Mouse (Mus musculus) myocyte (in vitro differentiated cells): ENCODE data around the gene Gm20388. TPM values are rescaled to one million over a fixed set of nuclear protein-coding genes. Genes with fewer than 3 reads are reported as not detected.

Source experiments
- H3K27me3 ChIP-seq: one replicate; pipeline ENCODE4 v1.6.1; 2011; ENCODE audit not compliant: control insufficient read depth, insufficient read depth, insufficient read length
- H3K36me3 ChIP-seq: one replicate; pipeline ENCODE4 v1.6.1; 2011; ENCODE audit not compliant: control insufficient read depth, insufficient read depth
- H3K4me2 ChIP-seq: one replicate; pipeline ENCODE4 v1.6.1; 2011; ENCODE audit warnings: low read depth, control low read depth
- H3K4me3 ChIP-seq: one replicate; pipeline ENCODE4 v1.5.1; 2011; ENCODE audit warnings: mild to moderate bottlenecking, control low read depth, moderate library complexity
- H3K79me2 ChIP-seq: one replicate; pipeline ENCODE4 v1.6.1; 2011; ENCODE audit not compliant: control insufficient read depth, insufficient read depth
- H3ac ChIP-seq: one replicate; pipeline ENCODE4 v1.6.1; 2011; ENCODE audit not compliant: control insufficient read depth, insufficient read length
- CEBPB ChIP-seq: IDR thresholded peaks from 2 replicates; pipeline ENCODE4 v1.6.1; 2011; ENCODE audit warnings: mild to moderate bottlenecking, moderate library complexity; ENCODE audit not compliant: poor library complexity, insufficient read depth, severe bottlenecking
- E2F4 ChIP-seq: IDR thresholded peaks from one replicate; pipeline ENCODE4 v1.6.1; 2011; ENCODE audit warnings: mild to moderate bottlenecking, control low read depth, moderate library complexity; ENCODE audit not compliant: insufficient read depth
- MAX ChIP-seq: IDR thresholded peaks from one replicate; pipeline ENCODE4 v1.6.1; 2011; ENCODE audit warnings: low read depth, mild to moderate bottlenecking, control low read depth
- MYOD1 ChIP-seq, 3 experiments: IDR thresholded peaks; one replicate each; pipeline ENCODE4 v1.6.1; 2011; ENCODE audit warnings: control low read depth in 2 of 3, low read depth in 2 of 3, mild to moderate bottlenecking in 2 of 3, moderate library complexity in 1 of 3; ENCODE audit not compliant: insufficient read length in 2 of 3, control insufficient read depth in 1 of 3
- MYOG ChIP-seq, 3 experiments: IDR thresholded peaks; one replicate each; pipeline ENCODE4 v1.6.1; 2011; ENCODE audit warnings: control low read depth in 2 of 3, low read depth in 2 of 3, mild to moderate bottlenecking in 2 of 3; ENCODE audit not compliant: insufficient read length in 2 of 3, control insufficient read depth in 1 of 3, insufficient read depth in 1 of 3
- POLR2A ChIP-seq: IDR thresholded peaks from one replicate; pipeline ENCODE4 v1.6.1; 2011; ENCODE audit warnings: low read depth, mild to moderate bottlenecking, control low read depth, moderate library complexity; ENCODE audit not compliant: insufficient read length
- POLR2AphosphoS2 ChIP-seq: IDR thresholded peaks from one replicate; pipeline ENCODE4 v1.6.1; 2011; ENCODE audit warnings: low read depth, control low read depth; ENCODE audit not compliant: insufficient read length
- REST ChIP-seq: IDR thresholded peaks from one replicate; pipeline ENCODE4 v1.6.1; 2011; ENCODE audit warnings: mild to moderate bottlenecking, control low read depth, moderate library complexity; ENCODE audit not compliant: insufficient read depth, insufficient read length
- SRF ChIP-seq: IDR thresholded peaks from one replicate; pipeline ENCODE4 v1.6.1; 2011; ENCODE audit warnings: low read depth; ENCODE audit not compliant: control insufficient read depth, insufficient read length
- TCF12 ChIP-seq: IDR thresholded peaks from one replicate; pipeline ENCODE4 v1.6.1; 2011; ENCODE audit warnings: mild to moderate bottlenecking, control low read depth; ENCODE audit not compliant: poor library complexity, insufficient read depth, severe bottlenecking
- TCF3 ChIP-seq: IDR thresholded peaks from one replicate; pipeline ENCODE4 v1.6.1; 2011; ENCODE audit warnings: low read depth, control low read depth; ENCODE audit not compliant: insufficient read length
- USF1 ChIP-seq: IDR thresholded peaks from one replicate; pipeline ENCODE4 v1.6.1; 2011; ENCODE audit warnings: low read depth, mild to moderate bottlenecking, control low read depth, moderate library complexity
- polyA plus RNA-seq: library from polyadenylated mRNA; unstranded; fragments of >200 nt; fragmentation: generic; extraction: Trizol; gene quantifications from one replicate; pipeline ENCODE4 v1.2.1, GENCODE M21; 2012; ENCODE audit warnings: missing spikeins

Gene Gm20388
- polyA plus RNA-seq, 1 experiment: 15.3 TPM

DNA sequence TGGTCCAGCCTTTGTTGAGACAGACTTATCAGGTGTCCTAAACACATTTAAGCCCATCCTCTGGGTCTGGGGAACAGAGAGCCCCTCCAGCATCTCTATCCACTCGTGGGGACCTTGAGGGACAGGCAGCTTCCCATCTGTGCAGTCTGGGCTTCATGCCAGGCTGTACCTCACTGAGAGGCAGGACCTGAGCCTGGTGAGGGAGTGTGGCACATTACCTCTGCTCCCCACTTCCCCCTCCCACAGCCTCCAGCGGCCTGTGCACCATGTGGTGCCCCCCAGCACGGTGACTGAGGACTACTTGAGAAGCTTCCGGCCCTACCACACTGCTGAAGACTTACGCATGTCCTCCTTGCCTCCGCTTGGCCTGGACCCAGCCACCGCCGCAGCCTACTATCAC, 656.0 kb downstream of the Gm20388 start:
- Histone ChIP-seq H3K36me3 (no peaks in the 10 kb centered on the region), H3K4me3 (no peak overlapping the region), H3K4me2 (no peak overlapping the region), H3K79me2 (no peaks in the 10 kb centered on the region), H3ac (no peak overlapping the region), H3K27me3 (no peaks in the 10 kb centered on the region)
- TF ChIP-seq REST: no peak
- no peak for TF ChIP-seq MYOG (IDR thresholded peaks at IDR 0.05; ENCODE audit: control insufficient read depth in 1 of 3, insufficient read depth in 1 of 3, insufficient read length in 2 of 3, low read depth in 2 of 3)
- no peak for TF ChIP-seq TCF3
- no peak for TF ChIP-seq E2F4
- no peak for TF ChIP-seq CEBPB
- TF ChIP-seq SRF: no peak
- no peak for TF ChIP-seq MYOD1 (IDR thresholded peaks at IDR 0.05; ENCODE audit: control insufficient read depth in 1 of 3, insufficient read length in 2 of 3, low read depth in 2 of 3)
- no peak for TF ChIP-seq USF1
- no peak for TF ChIP-seq MAX
- TF ChIP-seq POLR2A: no peak
- no peak for TF ChIP-seq TCF12

DNA sequence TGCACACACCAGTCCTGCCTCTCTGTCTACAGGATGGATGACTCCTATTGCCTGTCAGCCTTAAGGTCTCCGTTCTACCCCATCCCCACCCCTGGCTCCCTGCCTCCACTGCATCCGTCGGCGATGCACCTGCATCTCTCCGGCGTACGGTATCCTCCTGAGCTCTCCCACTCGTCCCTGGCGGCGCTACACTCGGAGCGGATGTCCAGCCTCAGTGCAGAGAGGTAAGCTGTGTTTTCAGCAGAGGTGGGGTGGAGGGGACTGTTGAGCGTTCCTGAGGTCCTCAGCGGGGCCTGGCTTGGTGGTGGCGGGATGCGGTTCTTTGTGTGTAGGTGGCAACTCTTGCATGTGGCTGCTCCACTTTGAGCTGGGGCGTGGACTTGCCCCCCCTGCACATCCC, 657.1 kb downstream of the Gm20388 start:
- Histone ChIP-seq H3K4me2 (no peak overlapping the region), H3K36me3 (no peaks in the 10 kb centered on the region), H3K27me3 (no peaks in the 10 kb centered on the region), H3ac (no peak overlapping the region), H3K79me2 (no peaks in the 10 kb centered on the region), H3K4me3 (no peak overlapping the region)
- no peak for TF ChIP-seq TCF3
- no peak for TF ChIP-seq REST
- no peak for TF ChIP-seq MYOG (IDR thresholded peaks at IDR 0.05; ENCODE audit: control insufficient read depth in 1 of 3, insufficient read depth in 1 of 3, insufficient read length in 2 of 3, low read depth in 2 of 3)
- no peak for TF ChIP-seq TCF12
- TF ChIP-seq POLR2A: no peak
- no peak for TF ChIP-seq CEBPB
- TF ChIP-seq MAX: no peak
- no peak for TF ChIP-seq POLR2AphosphoS2
- no peak for TF ChIP-seq E2F4
- no peak for TF ChIP-seq USF1
- TF ChIP-seq MYOD1 (IDR thresholded peaks at IDR 0.05; ENCODE audit: control insufficient read depth in 1 of 3, insufficient read length in 2 of 3, low read depth in 2 of 3): no peak
- no peak for TF ChIP-seq SRF

DNA sequence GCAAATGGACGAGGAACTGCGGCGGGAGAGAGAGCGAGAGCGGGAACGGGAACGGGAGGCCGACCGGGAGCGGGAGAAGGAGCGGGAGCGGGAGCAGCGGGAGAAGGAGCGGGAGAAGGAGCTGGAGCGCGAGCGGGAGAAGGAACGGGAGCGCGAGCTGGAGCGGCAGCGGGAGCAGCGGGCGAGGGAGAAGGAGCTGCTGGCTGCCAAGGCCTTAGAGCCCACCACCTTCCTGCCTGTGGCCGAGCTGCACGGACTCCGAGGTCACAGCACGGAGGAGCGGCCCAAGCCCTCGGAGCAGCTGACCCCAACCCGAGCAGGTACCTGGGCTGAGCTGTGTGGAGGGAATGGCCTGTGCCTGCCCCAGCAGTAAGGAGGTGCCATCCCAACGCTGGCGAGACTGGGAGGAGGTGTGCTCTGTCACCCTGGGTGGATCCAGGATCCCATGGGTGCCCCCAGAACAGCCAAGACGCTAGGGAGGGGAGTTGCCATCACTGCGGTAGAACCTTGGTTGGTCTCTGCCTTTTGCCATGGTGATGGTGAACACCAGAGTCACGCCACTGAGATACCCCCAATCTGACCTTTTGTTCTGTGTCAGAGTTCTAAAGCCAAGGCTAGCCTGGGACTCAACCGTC, 657.6 kb downstream of the Gm20388 start:
- Histone ChIP-seq H3K4me2 (no peak overlapping the region), H3K27me3 (no peaks in the 10 kb centered on the region), H3K36me3 (no peaks in the 10 kb centered on the region), H3K4me3 (no peak overlapping the region), H3K79me2 (no peaks in the 10 kb centered on the region), H3ac (no peak overlapping the region)
- TF ChIP-seq POLR2AphosphoS2 (no peak), MAX (no peak), POLR2A (no peak), TCF12 (no peak), SRF (no peak)

DNA sequence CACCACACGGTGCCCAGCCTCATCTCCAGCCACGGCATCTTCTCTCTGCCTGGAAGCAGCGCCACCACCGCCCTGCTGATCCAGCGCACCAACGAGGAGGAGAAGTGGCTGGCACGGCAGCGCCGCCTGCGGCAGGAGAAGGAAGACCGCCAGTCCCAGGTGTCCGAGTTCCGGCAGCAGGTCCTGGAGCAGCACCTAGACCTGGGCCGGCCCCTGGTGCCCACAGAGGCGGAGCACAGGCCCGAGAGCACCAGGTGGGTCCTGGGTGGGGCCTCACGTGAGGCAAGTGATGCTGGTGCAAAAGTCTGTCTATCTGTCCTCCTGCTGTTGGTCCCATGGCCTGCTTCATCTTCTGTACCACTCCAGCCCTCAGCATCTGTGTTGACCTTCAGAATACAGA, 658.5 kb downstream of the Gm20388 start:
- H3K79me2 ChIP-seq: no peaks in the 10 kb centered on the region
- no peak overlapping the region for H3ac ChIP-seq
- no peak overlapping the region for H3K4me2 ChIP-seq
- TF ChIP-seq POLR2AphosphoS2 (no peak), USF1 (no peak), POLR2A (no peak), E2F4 (no peak), MYOD1 (IDR thresholded peaks at IDR 0.05; ENCODE audit: control insufficient read depth in 1 of 3, insufficient read length in 2 of 3, low read depth in 2 of 3) (no peak), MAX (no peak)
- H3K36me3 ChIP-seq: no peaks in the 10 kb centered on the region
- no peaks in the 10 kb centered on the region for H3K27me3 ChIP-seq
- no peak overlapping the region for H3K4me3 ChIP-seq

DNA sequence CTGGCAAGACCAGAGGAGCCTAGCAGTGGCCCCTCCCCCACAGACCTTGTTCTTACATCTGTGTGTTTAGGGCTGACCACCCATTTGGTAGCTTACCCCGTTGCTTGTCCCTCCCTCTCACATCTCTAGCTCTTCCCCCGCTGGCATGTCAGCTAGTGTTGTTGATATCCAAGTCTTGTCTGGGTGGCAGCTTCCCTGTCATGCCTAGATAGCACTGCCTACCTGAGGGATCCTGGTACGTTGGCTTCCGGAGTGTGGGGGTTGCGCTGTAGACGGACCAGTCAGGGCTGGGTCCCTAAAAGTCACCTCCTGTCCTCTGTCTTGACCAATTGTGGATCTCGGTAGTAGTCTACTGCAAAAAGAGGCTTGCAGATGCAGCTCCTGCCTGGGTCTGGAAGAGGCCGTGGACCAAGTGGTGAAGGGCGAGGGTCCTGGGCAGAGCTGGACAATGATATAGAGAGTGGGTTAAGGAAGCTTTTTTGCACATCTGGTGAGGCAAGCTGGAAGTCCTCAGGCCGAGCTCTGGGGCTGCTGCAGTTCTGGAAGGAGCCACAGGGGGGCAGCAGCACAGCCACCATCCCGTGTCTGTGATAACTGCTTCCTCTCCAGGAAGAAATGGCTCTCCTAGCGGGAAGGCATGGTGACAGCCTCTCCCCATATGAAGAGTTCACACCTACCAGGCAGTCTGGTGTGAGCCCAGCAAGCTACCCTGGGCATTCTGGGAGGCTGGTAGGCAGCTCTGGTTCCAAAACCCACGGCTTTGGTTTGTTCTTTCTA, 659.5 kb downstream of the Gm20388 start:
- Histone ChIP-seq H3ac (no peak overlapping the region), H3K27me3 (no peaks in the 10 kb centered on the region), H3K36me3 (no peaks in the 10 kb centered on the region), H3K79me2 (no peaks in the 10 kb centered on the region), H3K4me2 (no peak overlapping the region), H3K4me3 (no peak overlapping the region)
- no peak for TF ChIP-seq POLR2AphosphoS2
- TF ChIP-seq USF1: no peak
- TF ChIP-seq MAX: no peak
- no peak for TF ChIP-seq E2F4
- TF ChIP-seq CEBPB: no peak
- no peak for TF ChIP-seq MYOD1 (IDR thresholded peaks at IDR 0.05; ENCODE audit: control insufficient read depth in 1 of 3, insufficient read length in 2 of 3, low read depth in 2 of 3)
- no peak for TF ChIP-seq REST
- no peak for TF ChIP-seq MYOG (IDR thresholded peaks at IDR 0.05; ENCODE audit: control insufficient read depth in 1 of 3, insufficient read depth in 1 of 3, insufficient read length in 2 of 3, low read depth in 2 of 3)
- TF ChIP-seq POLR2A: no peak
- TF ChIP-seq TCF12: no peak
- TF ChIP-seq SRF: no peak
- TF ChIP-seq TCF3: no peak
